Mouse (Mus musculus) ES-Bruce4 (cell line): ENCODE results near the gene Gm3417.

ENCODE experiments used
- CTCF ChIP-seq: IDR thresholded peaks from one replicate; pipeline ENCODE4 v1.8.1; 2011; ENCODE audit warnings: low read depth, low read length
- EP300 ChIP-seq: IDR thresholded peaks from 2 replicates; pipeline ENCODE4 v1.6.1; 2011; ENCODE audit warnings: low read depth, low read length; ENCODE audit not compliant: insufficient read depth
- POLR2A ChIP-seq: IDR thresholded peaks from one replicate; pipeline ENCODE4 v1.8.1; 2011; ENCODE audit warnings: low read length; ENCODE audit not compliant: insufficient read depth

- TF ChIP-seq CTCF (no peak), POLR2A (no peak), EP300 (no peak)
These were observed 29.3 kb downstream of the Gm3417 start for GRCm38 (mm10) chr17:14949161-14949827.
